Mouse (Mus musculus): Measurements from ENCODE around the gene Mbnl2.

Gene Mbnl2

GRCm38 (mm10) chr14:120289065-120289464 is 13.6 kb downstream of the Mbnl2 start:
- ChIA-PET CTCF (no interaction called here), POLR2A (interaction anchor here in 3 of 4 experiments (0.5 to 5.2 kb wide), 7 partner anchors 9 to 14 kb away, joined by 3 to 36 read pairs (median 6); partner anchors contain the start of gene Mbnl2 (in 2 of the 3))

- ChIA-PET CTCF (no interaction called here), POLR2A (interaction anchor here in 2 of 4 experiments (1.0 to 1.4 kb wide), 2 partner anchors 10 kb away, joined by 4 to 6 read pairs; no protein-coding TSS in a partner anchor)
Measured at GRCm38 (mm10) chr14:120289528-120289927, 14.1 kb downstream of the Mbnl2 start.

GRCm38 (mm10) chr14:120291226-120291757 is 15.8 kb downstream of the Mbnl2 start:
- POLR2A ChIA-PET: interaction anchor here in 3 of 4 experiments (0.8 to 8.3 kb wide), 8 partner anchors 8 to 16 kb away, joined by 3 to 92 read pairs (median 4); partner anchors contain the start of gene Mbnl2 (in 1 of the 3)
- CTCF ChIA-PET: no interaction called here

- ChIA-PET POLR2A (interaction anchor here in 3 of 4 experiments (1.1 to 8.3 kb wide), 10 partner anchors 9 to 19 kb away, joined by 3 to 92 read pairs (median 8); partner anchors contain the start of gene Mbnl2 (in 2 of the 3)), CTCF (no interaction called here)
Measured at GRCm38 (mm10) chr14:120292133-120292532, 16.7 kb downstream of the Mbnl2 start.

GRCm38 (mm10) chr14:120292617-120293195 is 17.2 kb downstream of the Mbnl2 start:
- POLR2A ChIA-PET: interaction anchor here (0.6 to 8.3 kb wide), 14 partner anchors 8 to 1291 kb away, joined by 3 to 92 read pairs (median 4); partner anchors contain the start of gene Mbnl2 (in 2 of the 4)
- CTCF ChIA-PET: no interaction called here

- POLR2A ChIA-PET: interaction anchor here in 2 of 4 experiments (0.8 to 8.3 kb wide), 8 partner anchors 8 to 74 kb away, joined by 3 to 92 read pairs (median 12); partner anchors contain the start of gene Mbnl2 (in 1 of the 2)
Measured at GRCm38 (mm10) chr14:120294480-120294879, 19.0 kb downstream of the Mbnl2 start.

GRCm38 (mm10) chr14:120295355-120296220 is 20.1 kb downstream of the Mbnl2 start:
- CTCF ChIA-PET: interaction anchor here in 1 of 4 experiments (0.6 kb wide), 2 partner anchors 49 to 670 kb away, joined by 4 read pairs; no protein-coding TSS in a partner anchor
- POLR2A ChIA-PET: interaction anchor here (0.6 to 8.3 kb wide), 27 partner anchors 8 to 720 kb away, joined by 3 to 92 read pairs (median 5); partner anchors contain the start of gene Mbnl2 (in 3 of the 4)

More at GRCm38 (mm10) chr14:120294480-120294879, 19.0 kb downstream of the Mbnl2 start:
- CTCF ChIA-PET: interaction anchor here in 1 of 4 experiments (0.6 kb wide), 1 partner anchor 133 kb away, joined by 3 read pairs; no protein-coding TSS in a partner anchor

GRCm38 (mm10) chr14:120296231-120297006 is 20.9 kb downstream of the Mbnl2 start:
- POLR2A ChIA-PET: interaction anchor here (0.6 to 8.3 kb wide), 23 partner anchors 9 to 309 kb away, joined by 3 to 92 read pairs (median 5); partner anchors contain the start of gene Mbnl2 (in 3 of the 4)
- CTCF ChIA-PET: no interaction called here

- CTCF ChIA-PET: no interaction called here
- POLR2A ChIA-PET: interaction anchor here (1.0 to 8.3 kb wide), 15 partner anchors 8 to 22 kb away, joined by 3 to 92 read pairs (median 8); partner anchors contain the start of gene Mbnl2 (in 2 of the 4)
Measured at GRCm38 (mm10) chr14:120297137-120297749, 21.8 kb downstream of the Mbnl2 start.

- CTCF ChIA-PET: no interaction called here
- POLR2A ChIA-PET: interaction anchor here in 2 of 4 experiments (1.4 to 8.3 kb wide), 8 partner anchors 7 to 23 kb away, joined by 4 to 92 read pairs (median 18); partner anchors contain the start of gene Mbnl2 (in 2 of the 2)
Measured at GRCm38 (mm10) chr14:120297833-120298232, 22.4 kb downstream of the Mbnl2 start.

GRCm38 (mm10) chr14:120298439-120298838 is 23.0 kb downstream of the Mbnl2 start:
- ChIA-PET POLR2A (interaction anchor here in 2 of 4 experiments (0.6 to 8.3 kb wide), 6 partner anchors 7 to 1755 kb away, joined by 4 to 92 read pairs (median 8); partner anchors contain the start of gene Mbnl2 (in 1 of the 2)), CTCF (no interaction called here)

- CTCF ChIA-PET: no interaction called here
- POLR2A ChIA-PET: interaction anchor here in 2 of 4 experiments (0.6 to 5.3 kb wide), 5 partner anchors 7 to 931 kb away, joined by 6 to 43 read pairs (median 11); no protein-coding TSS in a partner anchor
Measured at GRCm38 (mm10) chr14:120299716-120300115, 24.2 kb downstream of the Mbnl2 start.

- CTCF ChIA-PET: no interaction called here
Measured at GRCm38 (mm10) chr14:120300191-120300590, 24.7 kb downstream of the Mbnl2 start.

GRCm38 (mm10) chr14:120300814-120301213 is 25.3 kb downstream of the Mbnl2 start:
- CTCF ChIA-PET: no interaction called here
- POLR2A ChIA-PET: interaction anchor here in 2 of 4 experiments (1.1 to 5.4 kb wide), 7 partner anchors 9 to 25 kb away, joined by 3 to 36 read pairs (median 7); partner anchors contain the start of gene Mbnl2 (in 1 of the 2)

More at GRCm38 (mm10) chr14:120300191-120300590, 24.7 kb downstream of the Mbnl2 start:
- POLR2A ChIA-PET: interaction anchor here in 2 of 4 experiments (2.4 to 5.4 kb wide), 4 partner anchors 8 to 21 kb away, joined by 7 to 36 read pairs (median 18); no protein-coding TSS in a partner anchor

GRCm38 (mm10) chr14:120302913-120303548 is 27.6 kb downstream of the Mbnl2 start:
- CTCF ChIA-PET: no interaction called here
- POLR2A ChIA-PET: interaction anchor here in 3 of 4 experiments (0.6 to 6.8 kb wide), 16 partner anchors 8 to 813 kb away, joined by 3 to 92 read pairs (median 6); partner anchors contain the start of gene Mbnl2 (in 2 of the 3)

- ChIA-PET POLR2A (interaction anchor here (0.6 to 6.8 kb wide), 53 partner anchors 9 to 1509 kb away, joined by 3 to 92 read pairs (median 5); partner anchors contain the start of gene Mbnl2 (in 3 of the 4)), CTCF (interaction anchor here in 2 of 4 experiments (0.6 kb wide), 3 partner anchors 31 to 1413 kb away, joined by 5 to 7 read pairs (median 5); partner anchors contain the start of gene Mbnl2 (in 1 of the 2))
Measured at GRCm38 (mm10) chr14:120306229-120306628, 30.8 kb downstream of the Mbnl2 start.
